Mouse (Mus musculus) MEL (cell line): ENCODE measurements at regions not wholly inside any gene's neighbourhood (a gene's known extent, or its start where the extent isn't known, plus 50 kb on each side); places are given as distances from the start of the nearest gene placed in this dataset.

Source experiments
- DNase-seq: peaks from one replicate; pipeline ENCODE4 v3.0.0; 2011; ENCODE audit warnings: low read depth, low spot score
- H3K27ac ChIP-seq: 2 replicates; pipeline ENCODE4 v1.5.1; 2012; ENCODE audit warnings: low read depth, mild to moderate bottlenecking, control low read depth, low read length, moderate library complexity; ENCODE audit not compliant: control insufficient read depth
- H3K27me3 ChIP-seq, 2 experiments: fragments of 150-350 bp in 1 of 2; sonication (generic) in 1 of 2; 2 replicates each; pipeline ENCODE4 v1.6.1; 2012; ENCODE audit warnings: low read length in 2 of 2, mild to moderate bottlenecking in 2 of 2, improper control_type of control experiment in 1 of 2, moderate library complexity in 1 of 2; ENCODE audit not compliant: insufficient read depth in 2 of 2, control insufficient read depth in 1 of 2
- H3K36me3 ChIP-seq, 2 experiments: 2 replicates each; pipeline ENCODE4 v1.6.1; 2012 to 2014; ENCODE audit warnings: low read length in 2 of 2, improper control_type of control experiment in 1 of 2, inconsistent platforms in 1 of 2, mild to moderate bottlenecking in 1 of 2; ENCODE audit not compliant: insufficient read depth in 2 of 2, control insufficient read depth in 1 of 2
- H3K4me1 ChIP-seq, 2 experiments: fragments of 150-350 bp in 1 of 2; sonication (generic) in 1 of 2; 2 replicates each; pipeline ENCODE4 v1.6.1; 2012; ENCODE audit warnings: low read length in 2 of 2, improper control_type of control experiment in 1 of 2, mild to moderate bottlenecking in 1 of 2; ENCODE audit not compliant: insufficient read depth in 2 of 2, control insufficient read depth in 1 of 2
- H3K4me3 ChIP-seq, 2 experiments: fragments of 150-350 bp in 1 of 2; sonication (generic) in 1 of 2; 2 replicates each; pipeline ENCODE4 v1.5.1; 2012; ENCODE audit warnings: low read depth in 2 of 2, low read length in 2 of 2, mild to moderate bottlenecking in 2 of 2, moderate library complexity in 2 of 2, control low read depth in 1 of 2, improper control_type of control experiment in 1 of 2; ENCODE audit not compliant: control insufficient read depth in 1 of 2, insufficient read depth in 1 of 2
- H3K79me2 ChIP-seq: 2 replicates; pipeline ENCODE4 v1.6.1; 2012; ENCODE audit warnings: mild to moderate bottlenecking, low read length, moderate library complexity; ENCODE audit not compliant: control insufficient read depth, poor library complexity, insufficient read depth
- H3K9ac ChIP-seq: 2 replicates; pipeline ENCODE4 v1.6.1; 2012; ENCODE audit warnings: low read depth, mild to moderate bottlenecking, control low read depth, low read length, moderate library complexity; ENCODE audit not compliant: control insufficient read depth, poor library complexity, severe bottlenecking
- H3K9me3 ChIP-seq: fragments of 150-350 bp; sonication (generic); replicated peaks from 2 replicates; pipeline ENCODE4 v1.6.1; 2012; ENCODE audit warnings: mild to moderate bottlenecking, low read length, improper control_type of control experiment, moderate library complexity; ENCODE audit not compliant: insufficient read depth
- BHLHE40 ChIP-seq: IDR thresholded peaks from 2 replicates; pipeline ENCODE4 v1.6.1; 2012; ENCODE audit warnings: low read depth, mild to moderate bottlenecking, inconsistent platforms, low read length, improper control_type of control experiment, borderline replicate concordance
- CHD1 ChIP-seq: IDR thresholded peaks from 2 replicates; pipeline ENCODE4 v1.6.1; 2012; ENCODE audit warnings: low read depth, mild to moderate bottlenecking, inconsistent platforms, low read length, improper control_type of control experiment
- CTCF ChIP-seq, 3 experiments: IDR thresholded peaks in 2 of 3; conservative IDR thresholded peaks in 1 of 3; 2 replicates each; pipeline ENCODE4 v1.5.1; 2011 to 2012; ENCODE audit warnings: low read length in 3 of 3, low read depth in 2 of 3, mild to moderate bottlenecking in 2 of 3, improper control_type of control experiment in 1 of 3, inconsistent platforms in 1 of 3, mixed read lengths in 1 of 3, moderate library complexity in 1 of 3; ENCODE audit not compliant: control insufficient read depth in 1 of 3, insufficient read depth in 1 of 3, poor library complexity in 1 of 3, severe bottlenecking in 1 of 3
- E2F4 ChIP-seq: IDR thresholded peaks from 2 replicates; pipeline ENCODE4 v1.6.1; 2011; ENCODE audit warnings: low read depth, low read length, improper control_type of control experiment, borderline replicate concordance
- ELF1 ChIP-seq: IDR thresholded peaks from 2 replicates; pipeline ENCODE4 v1.6.1; 2014; ENCODE audit warnings: low read depth, mild to moderate bottlenecking, inconsistent platforms, low read length, improper control_type of control experiment, moderate library complexity
- EP300 ChIP-seq, 2 experiments: IDR thresholded peaks; 2 replicates each; pipeline ENCODE4 v1.6.1; 2011; ENCODE audit warnings: improper control_type of control experiment in 2 of 2, low read length in 2 of 2, low read depth in 1 of 2, mild to moderate bottlenecking in 1 of 2
- GABPA ChIP-seq: IDR thresholded peaks from 2 replicates; pipeline ENCODE4 v1.6.1; 2012; ENCODE audit warnings: low read depth, mild to moderate bottlenecking, inconsistent platforms, low read length, improper control_type of control experiment, moderate library complexity
- GATA1 ChIP-seq: IDR thresholded peaks from 2 replicates; pipeline ENCODE4 v1.6.1; 2011; ENCODE audit warnings: low read depth, low read length, improper control_type of control experiment
- MAX ChIP-seq: IDR thresholded peaks from 2 replicates; pipeline ENCODE4 v1.6.1; 2011; ENCODE audit warnings: low read length, improper control_type of control experiment
- MAZ ChIP-seq: IDR thresholded peaks from 2 replicates; pipeline ENCODE4 v1.6.1; 2012; ENCODE audit warnings: low read depth, mild to moderate bottlenecking, inconsistent platforms, low read length, improper control_type of control experiment
- MEF2A ChIP-seq: IDR thresholded peaks from 2 replicates; pipeline ENCODE4 v1.6.1; 2014; ENCODE audit warnings: low read depth, mild to moderate bottlenecking, inconsistent platforms, low read length, improper control_type of control experiment; ENCODE audit not compliant: poor library complexity, insufficient replicate concordance, severe bottlenecking; ENCODE audit errors: extremely low read depth
- MYB ChIP-seq: IDR thresholded peaks from 2 replicates; pipeline ENCODE4 v1.6.1; 2011; ENCODE audit warnings: mild to moderate bottlenecking, low read depth, low read length, improper control_type of control experiment
- MYC ChIP-seq: IDR thresholded peaks from 2 replicates; pipeline ENCODE4 v1.6.1; 2011; ENCODE audit warnings: low read depth, mild to moderate bottlenecking, low read length, improper control_type of control experiment, moderate library complexity
- NELFE ChIP-seq: IDR thresholded peaks from 2 replicates; pipeline ENCODE4 v1.6.1; 2011; ENCODE audit warnings: low read depth, low read length, improper control_type of control experiment
- NRF1 ChIP-seq: IDR thresholded peaks from 2 replicates; pipeline ENCODE4 v1.6.1; 2014; ENCODE audit warnings: low read depth, mild to moderate bottlenecking, inconsistent platforms, low read length, improper control_type of control experiment, moderate library complexity; ENCODE audit not compliant: poor library complexity, insufficient read depth, severe bottlenecking
- POLR2AphosphoS5 ChIP-seq: IDR thresholded peaks from 2 replicates; pipeline ENCODE4 v1.6.1; 2012; ENCODE audit warnings: low read depth, borderline replicate concordance, mild to moderate bottlenecking, inconsistent platforms, low read length, moderate library complexity, mixed read lengths
- RCOR1 ChIP-seq: IDR thresholded peaks from 2 replicates; pipeline ENCODE4 v1.6.1; 2012; ENCODE audit warnings: low read depth, mild to moderate bottlenecking, inconsistent platforms, low read length, improper control_type of control experiment
- SIN3A ChIP-seq: IDR thresholded peaks from 2 replicates; pipeline ENCODE4 v1.6.1; 2012; ENCODE audit warnings: low read length, improper control_type of control experiment, inconsistent platforms
- SMC3 ChIP-seq: IDR thresholded peaks from 2 replicates; pipeline ENCODE4 v1.6.1; 2011; ENCODE audit warnings: low read depth, low read length, improper control_type of control experiment
- TAL1 ChIP-seq: IDR thresholded peaks from 2 replicates; pipeline ENCODE4 v1.6.1; 2012; ENCODE audit warnings: mild to moderate bottlenecking, inconsistent platforms, low read length, moderate library complexity, mixed read lengths
- TBP ChIP-seq: IDR thresholded peaks from 2 replicates; pipeline ENCODE4 v1.8.0; 2011; ENCODE audit warnings: low read depth, low read length, improper control_type of control experiment
- TCF12 ChIP-seq: IDR thresholded peaks from 2 replicates; pipeline ENCODE4 v1.6.1; 2014; ENCODE audit warnings: low read depth, mild to moderate bottlenecking, inconsistent platforms, low read length, improper control_type of control experiment, moderate library complexity
- UBTF ChIP-seq: IDR thresholded peaks from 2 replicates; pipeline ENCODE4 v1.6.1; 2012; ENCODE audit warnings: low read depth, mild to moderate bottlenecking, inconsistent platforms, low read length, improper control_type of control experiment, moderate library complexity, borderline replicate concordance; ENCODE audit not compliant: insufficient read depth
- USF1 ChIP-seq: IDR thresholded peaks from 2 replicates; pipeline ENCODE4 v1.6.1; 2014; ENCODE audit warnings: low read depth, mild to moderate bottlenecking, inconsistent platforms, low read length, improper control_type of control experiment, moderate library complexity
- ZKSCAN1 ChIP-seq: IDR thresholded peaks from 2 replicates; pipeline ENCODE4 v1.6.1; 2012; ENCODE audit warnings: low read depth, mild to moderate bottlenecking, inconsistent platforms, low read length, improper control_type of control experiment, moderate library complexity
- ZMIZ1 ChIP-seq: IDR thresholded peaks from 2 replicates; pipeline ENCODE4 v1.6.1; 2012; ENCODE audit warnings: low read depth, mild to moderate bottlenecking, inconsistent platforms, low read length, improper control_type of control experiment, moderate library complexity
- ZNF384 ChIP-seq: IDR thresholded peaks from 2 replicates; pipeline ENCODE4 v1.6.1; 2012; ENCODE audit warnings: low read depth, mild to moderate bottlenecking, inconsistent platforms, low read length, improper control_type of control experiment

GRCm38 (mm10) chr16:24192013-24192412, 201.3 kb upstream of the Lpp start:
- H3K9ac ChIP-seq: no peak overlapping the region
- no peaks in the 10 kb centered on the region for H3K27me3 ChIP-seq
- no peak for DNase-seq
- no peak overlapping the region for H3K4me3 ChIP-seq
- H3K79me2 ChIP-seq: no peaks in the 10 kb centered on the region
- H3K4me1 ChIP-seq: no peaks in the 10 kb centered on the region
- H3K36me3 ChIP-seq: no peaks in the 10 kb centered on the region
- no peak overlapping the region for H3K27ac ChIP-seq
- H3K9me3 ChIP-seq: no peaks in the 10 kb centered on the region
- TF ChIP-seq SMC3: no peak
- no peak for TF ChIP-seq SIN3A
- TF ChIP-seq POLR2AphosphoS5: no peak
- no peak for TF ChIP-seq ZKSCAN1
- no peak for TF ChIP-seq UBTF
- TF ChIP-seq TCF12: no peak
- TF ChIP-seq MYC: no peak
- no peak for TF ChIP-seq GABPA
- TF ChIP-seq ZMIZ1: no peak
- TF ChIP-seq TBP: no peak
- no peak for TF ChIP-seq CHD1
- TF ChIP-seq CTCF (IDR thresholded peaks at IDR 0.05 in 2 of 3, conservative IDR thresholded peaks at IDR 0.05 in 1 of 3; ENCODE audit: control insufficient read depth in 1 of 3, insufficient read depth in 1 of 3, low read depth in 2 of 3, low read length in 3 of 3, poor library complexity in 1 of 3, severe bottlenecking in 1 of 3): no peak
- TF ChIP-seq, all 39 proteins: peak for 0

- TF ChIP-seq MYB (no peak), MAX (no peak), NRF1 (no peak), ELF1 (no peak), NELFE (no peak), RCOR1 (no peak), TCF12 (no peak), MAZ (no peak), UBTF (no peak), E2F4 (no peak), TAL1 (no peak), BHLHE40 (no peak), USF1 (no peak), MEF2A (no peak), GATA1 (no peak), TBP (no peak), EP300 (IDR thresholded peaks at IDR 0.05; ENCODE audit: low read depth in 1 of 2, low read length in 2 of 2) (no peak), ZKSCAN1 (no peak), ZNF384 (no peak), CTCF (IDR thresholded peaks at IDR 0.05 in 2 of 3, conservative IDR thresholded peaks at IDR 0.05 in 1 of 3; ENCODE audit: control insufficient read depth in 1 of 3, insufficient read depth in 1 of 3, low read depth in 2 of 3, low read length in 3 of 3, poor library complexity in 1 of 3, severe bottlenecking in 1 of 3) (no peak)
- Histone ChIP-seq H3K27ac (no peak overlapping the region), H3K27me3 (no peaks in the 10 kb centered on the region), H3K9ac (no peak overlapping the region), H3K4me3 (no peak overlapping the region), H3K4me1 (no peaks in the 10 kb centered on the region), H3K36me3 (no peaks in the 10 kb centered on the region), H3K9me3 (no peaks in the 10 kb centered on the region), H3K79me2 (no peaks in the 10 kb centered on the region)
- no peak for DNase-seq
Observed at GRCm38 (mm10) chr16:24187131-24187530, 198.5 kb upstream of the Bcl6 start.
